Mouse (Mus musculus) heart, postnatal 0 days (tissue): ENCODE data around the gene Acaca. TPM values are rescaled to one million over a fixed set of nuclear protein-coding genes. Genes with fewer than 3 reads are reported as not detected.

ENCODE experiments used
- ATAC-seq: fragments of 200-750 bp; cut with Nextera tagmentation; 2 replicates; pipeline ENCODE4 v1.8.0; 2017; ENCODE audit warnings: low read depth, moderate number of reproducible peaks, moderate library complexity; ENCODE audit not compliant: insufficient read depth
- DNase-seq: peaks from one replicate; pipeline ENCODE4 v3.0.0-alpha.2; 2016; ENCODE audit warnings: low spot score
- H3K27ac ChIP-seq: fragments of 300-500 bp; sonication (generic); 2 replicates; pipeline ENCODE4 v1.5.1; 2014; ENCODE audit warnings: low read depth, mild to moderate bottlenecking
- H3K27me3 ChIP-seq: fragments of 300-500 bp; sonication (generic); 2 replicates; pipeline ENCODE4 v1.6.1; 2014; ENCODE audit warnings: low read length, mixed read lengths; ENCODE audit not compliant: control insufficient read depth, insufficient read depth
- H3K36me3 ChIP-seq: fragments of 300-500 bp; sonication (generic); replicated peaks from 2 replicates; pipeline ENCODE4 v1.6.1; 2014; ENCODE audit warnings: low read length, mixed read lengths; ENCODE audit not compliant: control insufficient read depth, insufficient read depth
- H3K4me1 ChIP-seq: fragments of 300-500 bp; sonication (generic); 2 replicates; pipeline ENCODE4 v1.6.1; 2014; ENCODE audit warnings: antibody characterized with exemption; ENCODE audit not compliant: control insufficient read depth, insufficient read depth
- H3K4me2 ChIP-seq: fragments of 300-500 bp; sonication (generic); 2 replicates; pipeline ENCODE4 v1.6.1; 2014; ENCODE audit warnings: low read depth, mild to moderate bottlenecking, low read length, moderate library complexity
- H3K4me3 ChIP-seq: fragments of 300-500 bp; sonication (generic); 2 replicates; pipeline ENCODE4 v1.5.1; 2014; ENCODE audit warnings: low read depth, low read length
- H3K9ac ChIP-seq: fragments of 300-500 bp; sonication (generic); replicated peaks from 2 replicates; pipeline ENCODE4 v1.6.1; 2014; ENCODE audit warnings: low read depth, low read length, mixed read lengths
- H3K9me3 ChIP-seq: fragments of 300-500 bp; sonication (generic); replicated peaks from 2 replicates; pipeline ENCODE4 v1.6.1; 2016; ENCODE audit warnings: low read length; ENCODE audit not compliant: control insufficient read depth
- CTCF ChIP-seq: IDR thresholded peaks from 2 replicates; pipeline ENCODE4 v1.5.1; 2016; ENCODE audit warnings: antibody characterized with exemption, control low read depth, low read depth
- EP300 ChIP-seq: IDR thresholded peaks from 2 replicates; pipeline ENCODE4 v1.6.1; 2016; ENCODE audit warnings: antibody characterized with exemption, low read depth
- WGBS: fragments of 180-500 bp; shearing (Covaris S2); extraction: QIAGEN DNeasy Blood & Tissue Kit; methylation state at CpG from one replicate; pipeline ENCODE4 v1.1.7; 2014; 5-methylcytosine and 5-hydroxymethylcytosine counted together
- polyA plus RNA-seq: library from polyadenylated mRNA; unstranded; fragments of >200 nt; fragmentation: Nextera tagmentation; extraction: Ambion mirVana; gene quantifications from 2 replicates; pipeline ENCODE4 v1.2.1, GENCODE M21; 2015
- total RNA-seq: library from RNA; depleted of rRNA; stranded (reverse); fragments of >200 nt; gene quantifications from 2 replicates; pipeline ENCODE4 v1.2.3, GENCODE M21; 2014; ENCODE audit warnings: low replicate concordance

Gene Acaca
- total and polyA plus RNA-seq, 2 experiments from 2014 or later, result 3.0 to 11.5 TPM

- TF ChIP-seq CTCF, result peak; percentile 83
- no peak for TF ChIP-seq EP300
- no peaks in the 10 kb centered on the region for H3K4me1 ChIP-seq
- no peak overlapping the region for H3K4me3 ChIP-seq
- 13% methylated on average over 7 of the region's 7 CpGs for WGBS
- no peaks in the 10 kb centered on the region for H3K9me3 ChIP-seq
- peak overlapping the region; percentile 33 for H3K4me2 ChIP-seq
- H3K9ac ChIP-seq, result no peak overlapping the region
- no peaks in the 10 kb centered on the region for H3K27me3 ChIP-seq
- no peak overlapping the region for H3K27ac ChIP-seq
- ATAC-seq (no peak), DNase-seq (peak; percentile 67)
- no peaks in the 10 kb centered on the region for H3K36me3 ChIP-seq
Measured at GRCm38 (mm10) chr11:84168701-84169288, 39.3 kb downstream of the Acaca start.

GRCm38 (mm10) chr11:84172539-84173435 lies 43.3 kb downstream of the Acaca start:
- Histone ChIP-seq H3K9ac (no peak overlapping the region), H3K4me2 (no peak overlapping the region), H3K27ac (no peak overlapping the region), H3K36me3 (no peaks in the 10 kb centered on the region), H3K9me3 (no peaks in the 10 kb centered on the region), H3K4me1 (no peaks in the 10 kb centered on the region), H3K27me3 (no peaks in the 10 kb centered on the region; the same call in 1 of the 2 replicates), H3K4me3 (no peak overlapping the region)
- WGBS, result 66% methylated on average over 11 of the region's 11 CpGs
- no peak for DNase-seq
- TF ChIP-seq EP300 (no peak), CTCF (no peak)
- ATAC-seq, result no peak

- H3K4me3 ChIP-seq, result peak overlapping the region; percentile 81
- WGBS, result 34% methylated on average over 4 of the region's 4 CpGs
Measured at GRCm38 (mm10) chr11:84178571-84178970, 49.1 kb downstream of the Acaca start.

GRCm38 (mm10) chr11:84179226-84179953 lies 49.9 kb downstream of the Acaca start:
- Histone ChIP-seq H3K9me3 (no peaks in the 10 kb centered on the region), H3K9ac (peak overlapping the region; percentile 64), H3K27me3 (no peaks in the 10 kb centered on the region; the same call in 1 of the 2 replicates), H3K4me1 (peaks cover 17% of the 10 kb centered on the region; the same call in 1 of the 2 replicates), H3K27ac (peak overlapping the region; percentile 79), H3K4me2 (peak overlapping the region; percentile 84), H3K4me3 (peak overlapping the region; percentile 81), H3K36me3 (no peaks in the 10 kb centered on the region)
- TF ChIP-seq CTCF (peak; percentile 66), EP300 (no peak)
- ATAC-seq, result peak; percentile 96
- peak; percentile 94 for DNase-seq
- WGBS, result under 1% methylated on average over 73 of the region's 85 CpGs

More at GRCm38 (mm10) chr11:84178571-84178970, 49.1 kb downstream of the Acaca start:
- Histone ChIP-seq H3K4me1 (peaks cover 17% of the 10 kb centered on the region; the same call in 1 of the 2 replicates), H3K9me3 (no peaks in the 10 kb centered on the region), H3K27me3 (no peaks in the 10 kb centered on the region; the same call in 1 of the 2 replicates), H3K27ac (no peak overlapping the region), H3K4me2 (peak overlapping the region; percentile 84), H3K9ac (no peak overlapping the region), H3K36me3 (no peaks in the 10 kb centered on the region)
- DNase-seq, result no peak
- TF ChIP-seq CTCF, result no peak
- no peak for TF ChIP-seq EP300
- no peak for ATAC-seq

GRCm38 (mm10) chr11:84179954-84180598 lies 50.6 kb downstream of the Acaca start:
- no peaks in the 10 kb centered on the region for H3K36me3 ChIP-seq
- peak overlapping the region; percentile 79 for H3K27ac ChIP-seq
- peak; percentile 54 for DNase-seq
- no peak for TF ChIP-seq CTCF
- no peak for TF ChIP-seq EP300
- peak overlapping the region; percentile 84 for H3K4me2 ChIP-seq
- WGBS, result under 1% methylated on average over 41 of the region's 44 CpGs
- H3K27me3 ChIP-seq, result no peaks in the 10 kb centered on the region; the same call in 1 of the 2 replicates
- H3K9ac ChIP-seq, result peak overlapping the region; percentile 64
- peak; percentile 52 for ATAC-seq
- H3K4me3 ChIP-seq, result peak overlapping the region; percentile 81
- H3K4me1 ChIP-seq, result peaks cover 17% of the 10 kb centered on the region; the same call in 1 of the 2 replicates
- no peaks in the 10 kb centered on the region for H3K9me3 ChIP-seq
